Mouse (Mus musculus) embryonic facial prominence, embryonic 15.5 days (tissue): ENCODE measurements around the gene Pilrb2. TPM values are rescaled to one million over a fixed set of nuclear protein-coding genes. Genes with fewer than 3 reads are reported as not detected.
"Not testable (repeated sequence)": the region's sequence is repeated elsewhere in the genome, so short reads cannot be mapped to it uniquely, and the experiment has no call there.

ENCODE experiments used
- ATAC-seq: fragments of 200-750 bp; cut with Nextera tagmentation; 2 replicates; pipeline ENCODE4 v1.8.0; 2017; ENCODE audit warnings: low read depth, moderate TSS enrichment; ENCODE audit not compliant: insufficient number of reproducible peaks, low FRiP score, low TSS enrichment
- H3K27ac ChIP-seq: fragments of 300-500 bp; sonication (generic); replicated peaks from 2 replicates; pipeline ENCODE4 v1.5.1; 2015; ENCODE audit warnings: mild to moderate bottlenecking, inconsistent platforms
- H3K27me3 ChIP-seq: fragments of 300-500 bp; sonication (generic); 2 replicates; pipeline ENCODE4 v1.6.1; 2015; ENCODE audit warnings: inconsistent platforms
- H3K36me3 ChIP-seq: fragments of 300-500 bp; sonication (generic); 2 replicates; pipeline ENCODE4 v1.6.1; 2015; ENCODE audit warnings: mild to moderate bottlenecking, inconsistent platforms
- H3K4me1 ChIP-seq: fragments of 300-500 bp; sonication (generic); 2 replicates; pipeline ENCODE4 v1.6.1; 2015; ENCODE audit warnings: inconsistent platforms
- H3K4me2 ChIP-seq: fragments of 300-500 bp; sonication (generic); replicated peaks from 2 replicates; pipeline ENCODE4 v1.6.1; 2015; ENCODE audit warnings: mild to moderate bottlenecking, inconsistent platforms
- H3K4me3 ChIP-seq: fragments of 300-500 bp; sonication (generic); replicated peaks from 2 replicates; pipeline ENCODE4 v1.5.1; 2015; ENCODE audit warnings: mild to moderate bottlenecking, inconsistent platforms
- H3K9ac ChIP-seq: fragments of 300-500 bp; sonication (generic); 2 replicates; pipeline ENCODE4 v1.6.1; 2015; ENCODE audit warnings: inconsistent platforms
- H3K9me3 ChIP-seq: fragments of 300-500 bp; sonication (generic); replicated peaks from 2 replicates; pipeline ENCODE4 v1.6.1; 2016; ENCODE audit warnings: inconsistent platforms
- WGBS: fragments of 180-500 bp; shearing (Covaris S2); methylation state at CpG from one replicate; pipeline ENCODE4 v1.1.7; 2015; 5-methylcytosine and 5-hydroxymethylcytosine counted together
- polyA plus RNA-seq: library from polyadenylated mRNA; unstranded; fragments of >200 nt; fragmentation: Nextera tagmentation; extraction: Ambion mirVana; gene quantifications from 2 replicates; pipeline ENCODE4 v1.2.1, GENCODE M21; 2015

Gene Pilrb2
- 0.39 and 1.2 TPM in 2 replicates for polyA plus RNA-seq

GRCm38 (mm10) chr5:137871644-137872380 lies at the start of gene Pilrb2:
Gene Pilrb2 (minus strand): TSS chr5:137871815.
- not testable (repeated sequence) for H3K27me3 ChIP-seq, H3K9me3 ChIP-seq, H3K9ac ChIP-seq, H3K36me3 ChIP-seq, H3K4me3 ChIP-seq, H3K4me1 ChIP-seq, H3K27ac ChIP-seq, ATAC-seq, H3K4me2 ChIP-seq
- WGBS, result 63% methylated on average over 3 of the region's 3 CpGs

- Histone ChIP-seq H3K4me3 (no peak overlapping the region), H3K9me3 (no peaks in the 10 kb centered on the region), H3K36me3 (no peaks in the 10 kb centered on the region), H3K9ac (no peak overlapping the region), H3K4me2 (no peak overlapping the region), H3K4me1 (no peaks in the 10 kb centered on the region), H3K27ac (no peak overlapping the region), H3K27me3 (no peaks in the 10 kb centered on the region)
- WGBS, result 55% methylated on average over 6 of the region's 6 CpGs
- no peak for ATAC-seq
Observed at GRCm38 (mm10) chr5:137915550-137915949, 43.9 kb upstream of the Pilrb2 start.

- Histone ChIP-seq H3K36me3 (no peaks in the 10 kb centered on the region), H3K9ac (no peak overlapping the region), H3K27me3 (no peaks in the 10 kb centered on the region), H3K4me3 (no peak overlapping the region), H3K9me3 (no peaks in the 10 kb centered on the region), H3K4me1 (no peaks in the 10 kb centered on the region), H3K27ac (no peak overlapping the region), H3K4me2 (no peak overlapping the region)
- ATAC-seq, result no peak
Observed at GRCm38 (mm10) chr5:137914508-137914907, 42.9 kb upstream of the Pilrb2 start.

- H3K27ac ChIP-seq, result no peak overlapping the region
- H3K4me1 ChIP-seq, result no peaks in the 10 kb centered on the region
- no peak overlapping the region for H3K4me3 ChIP-seq
- no peaks in the 10 kb centered on the region for H3K9me3 ChIP-seq
- no peaks in the 10 kb centered on the region for H3K27me3 ChIP-seq
- no peak for ATAC-seq
- H3K9ac ChIP-seq, result no peak overlapping the region
- H3K4me2 ChIP-seq, result no peak overlapping the region
- H3K36me3 ChIP-seq, result no peaks in the 10 kb centered on the region
- 65% methylated on average over 3 of the region's 3 CpGs for WGBS
Observed at GRCm38 (mm10) chr5:137909564-137910262, 38.1 kb upstream of the Pilrb2 start.

GRCm38 (mm10) chr5:137897812-137898211 lies 26.2 kb upstream of the Pilrb2 start:
- Histone ChIP-seq H3K4me3 (no peak overlapping the region), H3K27me3 (no peaks in the 10 kb centered on the region), H3K9ac (no peak overlapping the region), H3K4me2 (no peak overlapping the region), H3K27ac (no peak overlapping the region), H3K4me1 (no peaks in the 10 kb centered on the region), H3K36me3 (no peaks in the 10 kb centered on the region), H3K9me3 (no peaks in the 10 kb centered on the region)
- 57% methylated on average over 1 of the region's 1 CpGs for WGBS
- ATAC-seq, result no peak

- Histone ChIP-seq H3K36me3 (no peaks in the 10 kb centered on the region), H3K4me1 (no peaks in the 10 kb centered on the region), H3K27ac (no peak overlapping the region), H3K4me3 (no peak overlapping the region), H3K9ac (no peak overlapping the region), H3K27me3 (no peaks in the 10 kb centered on the region), H3K9me3 (no peaks in the 10 kb centered on the region), H3K4me2 (no peak overlapping the region)
- WGBS, result 36% methylated on average over 1 of the region's 1 CpGs
- no peak for ATAC-seq
Observed at GRCm38 (mm10) chr5:137892954-137893353, 21.3 kb upstream of the Pilrb2 start.

- 79% methylated on average over 1 of the region's 1 CpGs for WGBS
- ATAC-seq, result no peak
- no peaks in the 10 kb centered on the region for H3K27me3 ChIP-seq
Observed at GRCm38 (mm10) chr5:137887666-137888065, 16.1 kb upstream of the Pilrb2 start.

GRCm38 (mm10) chr5:137885894-137886293 lies 14.3 kb upstream of the Pilrb2 start:
- no peak overlapping the region for H3K27ac ChIP-seq
- no peaks in the 10 kb centered on the region for H3K4me1 ChIP-seq
- no peak overlapping the region for H3K9ac ChIP-seq
- H3K36me3 ChIP-seq, result no peaks in the 10 kb centered on the region
- no peaks in the 10 kb centered on the region for H3K9me3 ChIP-seq
- WGBS, result 4% methylated on average over 2 of the region's 2 CpGs
- ATAC-seq, result no peak
- no peaks in the 10 kb centered on the region for H3K27me3 ChIP-seq
- no peak overlapping the region for H3K4me2 ChIP-seq
- no peak overlapping the region for H3K4me3 ChIP-seq

More at GRCm38 (mm10) chr5:137887666-137888065, 16.1 kb upstream of the Pilrb2 start:
- Histone ChIP-seq H3K4me2 (no peak overlapping the region), H3K9me3 (no peaks in the 10 kb centered on the region), H3K27ac (no peak overlapping the region), H3K9ac (no peak overlapping the region), H3K4me3 (no peak overlapping the region), H3K36me3 (no peaks in the 10 kb centered on the region), H3K4me1 (no peaks in the 10 kb centered on the region)

- Histone ChIP-seq H3K27ac (no peak overlapping the region), H3K4me1 (no peaks in the 10 kb centered on the region), H3K9ac (no peak overlapping the region), H3K9me3 (no peaks in the 10 kb centered on the region), H3K27me3 (no peaks in the 10 kb centered on the region), H3K4me3 (no peak overlapping the region), H3K4me2 (no peak overlapping the region), H3K36me3 (no peaks in the 10 kb centered on the region)
- WGBS, result 78% methylated on average over 3 of the region's 3 CpGs
- ATAC-seq, result no peak
Observed at GRCm38 (mm10) chr5:137883345-137883744, 11.7 kb upstream of the Pilrb2 start.

GRCm38 (mm10) chr5:137882922-137883321 lies 11.3 kb upstream of the Pilrb2 start:
- Histone ChIP-seq H3K36me3 (no peaks in the 10 kb centered on the region), H3K27me3 (no peaks in the 10 kb centered on the region), H3K27ac (no peak overlapping the region), H3K4me2 (no peak overlapping the region), H3K9ac (no peak overlapping the region), H3K9me3 (no peaks in the 10 kb centered on the region), H3K4me1 (no peaks in the 10 kb centered on the region), H3K4me3 (no peak overlapping the region)
- ATAC-seq, result no peak
- 75% methylated on average over 4 of the region's 4 CpGs for WGBS

- no peak overlapping the region for H3K4me3 ChIP-seq
- H3K4me2 ChIP-seq, result no peak overlapping the region
- no peaks in the 10 kb centered on the region for H3K4me1 ChIP-seq
- H3K36me3 ChIP-seq, result no peaks in the 10 kb centered on the region
- no peaks in the 10 kb centered on the region for H3K27me3 ChIP-seq
- 57% methylated on average over 2 of the region's 2 CpGs for WGBS
- no peaks in the 10 kb centered on the region for H3K9me3 ChIP-seq
- H3K27ac ChIP-seq, result no peak overlapping the region
- ATAC-seq, result no peak
- no peak overlapping the region for H3K9ac ChIP-seq
Observed at GRCm38 (mm10) chr5:137877860-137878259, 6.2 kb upstream of the Pilrb2 start.

GRCm38 (mm10) chr5:137875054-137875453 lies 3.4 kb upstream of the Pilrb2 start:
- no peak for ATAC-seq

More at GRCm38 (mm10) chr5:137875054-137875453, 3.4 kb upstream of the Pilrb2 start:
- H3K27ac ChIP-seq, result no peak overlapping the region
- no peak overlapping the region for H3K4me3 ChIP-seq
- H3K9ac ChIP-seq, result no peak overlapping the region
- H3K4me1 ChIP-seq, result no peaks in the 10 kb centered on the region
- H3K27me3 ChIP-seq, result no peaks in the 10 kb centered on the region
- H3K36me3 ChIP-seq, result no peaks in the 10 kb centered on the region
- 83% methylated on average over 2 of the region's 2 CpGs for WGBS
- no peak overlapping the region for H3K4me2 ChIP-seq
- H3K9me3 ChIP-seq, result no peaks in the 10 kb centered on the region
